Mouse (Mus musculus) lung, adult 18-20 months (tissue): ENCODE measurements around the gene Foxb1.

Source experiments
- DNase-seq, 2 experiments: peaks; one replicate each; pipeline ENCODE4 v3.0.0; 2022; ENCODE audit warnings: mixed read lengths in 2 of 2

The Foxb1 gene

DNA sequence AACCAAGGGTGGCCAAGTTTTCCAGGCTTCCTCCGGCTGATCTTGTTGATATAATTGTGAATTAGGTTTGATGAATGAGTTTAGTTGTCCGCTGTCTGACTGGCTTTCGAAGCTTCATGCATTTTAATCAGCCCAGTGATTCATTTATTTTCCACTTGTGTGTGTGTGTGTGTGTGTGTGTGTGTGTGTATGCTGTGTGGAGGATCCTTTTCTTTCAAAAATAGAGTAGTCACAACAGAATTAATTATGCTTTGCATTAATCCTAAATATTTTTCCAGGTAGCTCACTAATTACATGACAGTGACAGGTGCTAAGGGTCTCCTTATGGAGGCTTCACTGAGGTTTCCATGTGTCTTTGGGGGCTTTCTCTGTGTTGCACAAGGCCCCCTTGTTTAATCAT lies 4.3 kb downstream of the Foxb1 start:
- DNase-seq, result no peak

- no peak for DNase-seq
Measured at GRCm38 (mm10) chr9:69756041-69756440, 4.7 kb downstream of the Foxb1 start.

DNA sequence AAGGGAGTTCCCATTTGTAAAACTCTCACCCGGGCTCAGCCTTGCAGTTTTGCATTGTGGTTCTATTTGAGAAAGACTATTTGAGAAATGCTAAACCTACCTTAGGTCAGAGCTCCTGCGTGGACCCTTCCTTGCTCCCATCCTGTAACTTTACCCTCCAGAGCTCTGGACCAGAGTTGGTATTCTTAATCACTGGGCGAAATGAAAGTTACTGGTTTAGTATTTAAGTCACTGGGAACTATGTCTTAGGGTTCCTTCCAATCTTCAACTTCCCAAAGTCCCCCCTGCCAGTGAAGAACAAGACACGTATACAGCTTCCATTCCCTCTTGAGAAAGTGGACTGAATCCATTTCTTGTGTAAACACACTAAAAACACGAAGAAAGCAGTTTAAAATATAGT lies 5.6 kb downstream of the Foxb1 start:
- no peak for DNase-seq

DNA sequence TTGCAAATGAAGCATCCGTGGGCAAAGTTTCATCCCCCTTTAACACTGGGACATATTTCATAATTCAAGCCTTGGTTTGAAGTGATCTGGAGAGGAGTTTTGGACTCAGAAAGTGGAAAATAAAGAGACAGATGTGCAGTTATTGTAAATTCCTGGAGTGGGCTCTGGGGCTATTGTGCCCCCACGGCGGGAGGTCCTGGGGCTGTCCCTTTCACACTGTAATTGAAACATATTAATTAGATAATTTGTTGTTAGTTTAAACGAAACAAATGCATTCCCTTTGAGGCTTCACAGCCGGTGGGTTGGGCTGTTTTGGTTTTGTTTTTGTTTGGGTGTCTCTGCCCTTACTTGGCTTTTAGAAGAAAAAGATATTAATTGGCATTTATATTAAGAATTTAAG lies 6.0 kb downstream of the Foxb1 start:
- no peak for DNase-seq

DNA sequence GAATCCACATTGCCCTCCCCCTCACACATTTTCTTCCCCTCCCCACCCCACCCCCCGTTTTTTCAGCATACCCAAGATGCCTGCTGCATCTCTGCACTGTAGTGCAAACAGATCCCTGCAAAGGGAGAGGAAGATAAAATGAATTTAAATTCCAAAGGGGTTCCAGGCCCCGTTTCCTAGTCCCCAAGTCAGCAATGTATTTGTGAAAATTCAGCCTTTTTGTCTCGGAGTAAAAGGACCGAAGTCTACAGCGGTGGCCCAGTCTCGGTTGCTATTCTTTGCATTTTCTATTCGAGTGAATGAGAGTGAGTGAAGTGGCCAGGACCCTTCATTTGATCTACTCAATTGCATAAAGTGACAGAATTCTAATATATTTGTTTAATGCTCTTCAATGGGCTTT lies 6.4 kb downstream of the Foxb1 start:
- DNase-seq, result no peak

- no peak for DNase-seq
Measured at GRCm38 (mm10) chr9:69747971-69748370, 12.8 kb downstream of the Foxb1 start.

- DNase-seq, result no peak
Measured at GRCm38 (mm10) chr9:69728736-69729135, 32.0 kb downstream of the Foxb1 start.

DNA sequence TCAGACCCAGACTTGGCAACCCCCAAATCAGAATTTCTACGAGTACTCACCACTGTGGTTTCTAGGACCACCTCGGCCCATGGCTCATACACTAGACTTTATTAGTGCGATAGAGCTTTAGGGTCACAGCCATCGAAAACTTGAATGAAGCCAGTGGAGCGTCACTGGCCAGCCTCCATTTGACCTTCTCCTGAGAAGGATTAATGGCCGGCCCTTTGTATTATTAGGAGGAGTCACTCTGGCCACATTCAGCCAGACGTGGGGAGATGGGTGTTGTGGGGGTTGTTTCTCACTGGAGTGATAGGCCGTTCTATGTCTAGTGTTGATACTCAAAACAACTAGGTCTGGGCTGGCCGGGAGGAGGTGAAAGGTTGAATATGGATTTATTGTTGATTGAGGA lies 42.3 kb downstream of the Foxb1 start:
- no peak for DNase-seq

GRCm38 (mm10) chr9:69716364-69716763 lies 44.4 kb downstream of the Foxb1 start:
- no peak for DNase-seq

GRCm38 (mm10) chr9:69715445-69715844 lies 45.3 kb downstream of the Foxb1 start:
- DNase-seq, result no peak

DNA sequence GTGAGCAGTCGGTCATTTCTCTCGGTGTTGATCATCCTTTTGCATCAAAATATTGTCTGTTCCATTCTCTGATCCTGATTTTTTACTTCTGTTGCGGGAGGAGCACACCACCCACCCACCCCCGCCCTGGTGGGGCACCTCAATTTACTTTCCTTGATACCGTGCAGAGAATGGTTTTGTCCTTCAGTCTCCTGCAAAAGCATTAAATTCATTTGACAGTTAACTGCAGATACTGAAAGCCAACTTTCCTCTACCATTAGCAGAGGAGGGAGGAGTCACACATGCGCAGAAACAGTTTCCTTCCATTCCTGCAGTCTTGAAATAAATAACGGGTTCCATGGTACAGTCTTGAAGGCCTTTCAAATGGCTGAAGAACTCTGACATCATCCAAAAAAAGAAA lies 46.4 kb downstream of the Foxb1 start:
- no peak for DNase-seq

DNA sequence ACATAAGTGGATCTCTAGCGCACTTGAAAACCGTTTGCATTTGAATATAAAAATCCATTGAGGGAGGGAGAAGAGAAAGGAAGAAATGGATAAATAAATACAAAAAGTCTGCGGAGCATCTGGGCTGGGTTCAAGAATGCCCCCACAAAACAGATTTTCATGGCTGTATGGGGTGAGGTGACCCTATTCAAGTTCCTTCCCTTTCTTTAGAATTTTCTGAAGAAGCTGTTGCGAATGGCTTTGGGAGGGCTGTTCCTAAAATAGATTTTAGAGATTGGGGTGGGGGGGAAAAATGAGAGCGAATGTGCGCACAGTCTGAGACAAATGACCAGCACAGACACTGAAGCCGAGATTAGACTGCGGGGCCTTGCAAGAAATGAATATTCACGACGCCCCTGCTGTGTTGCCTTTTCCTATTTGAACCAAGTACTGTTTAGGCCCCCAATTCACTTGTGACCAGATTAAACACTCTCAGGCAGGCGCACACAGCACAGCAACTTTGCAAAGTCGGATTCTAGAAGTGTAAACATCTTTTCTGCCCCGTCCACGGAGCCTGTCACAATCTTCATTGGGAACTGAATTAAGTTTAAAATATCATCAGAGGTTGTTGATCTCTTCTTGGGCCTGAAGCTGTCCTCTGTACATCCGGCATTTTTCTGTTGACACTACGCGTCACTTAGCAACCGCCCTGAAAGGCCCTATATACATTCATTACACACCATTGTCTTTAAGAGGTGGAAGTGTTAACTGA lies 47.0 kb downstream of the Foxb1 start:
- DNase-seq, result no peak

GRCm38 (mm10) chr9:69712714-69713525 lies 47.8 kb downstream of the Foxb1 start:
- DNase-seq, result peak; percentile 56 to 71
